Comparison of ENCODE assay signal across 13 mouse cellular contexts in the genomic region with DNA sequence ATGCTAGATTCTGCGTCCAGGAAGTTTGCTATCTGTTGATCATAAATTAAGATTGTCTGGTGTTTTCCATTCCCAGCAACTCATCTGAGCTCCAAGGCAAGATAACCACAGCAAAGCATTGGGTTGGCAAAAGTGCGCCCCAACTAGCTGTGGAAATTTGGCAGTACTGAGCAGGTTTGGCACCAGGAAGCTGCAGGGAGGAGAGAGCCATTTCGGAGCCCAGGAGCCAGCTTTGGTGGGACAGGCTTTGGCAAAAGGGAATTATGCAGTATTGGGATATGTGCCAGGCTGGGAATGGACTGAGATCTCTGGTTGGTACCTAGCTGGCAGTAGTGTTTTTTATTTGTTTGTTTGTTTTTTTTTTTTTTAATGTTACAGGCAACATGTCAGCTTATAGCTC.
"Had no signal": no experiment of that assay in that cellular context is flagged by ENCODE, and none has a peak within 500 bp of the region (broad histone marks: within the 10 kb centered on the region; RNA-seq: fewer than 3 reads in every experiment).

No protein-coding gene starts in this region.

- H3K27ac ChIP-seq: limb, embryonic 12.5 days; liver, embryonic 13.5 days; lung, embryonic 15.5 days; macrophage; midbrain, embryonic 12.5 days; stomach, postnatal 0 days had no signal

- H3K4me3 ChIP-seq: limb, embryonic 12.5 days; liver, embryonic 13.5 days; lung, embryonic 15.5 days; megakaryocyte, embryonic 14.5 days; midbrain, embryonic 12.5 days had no signal

- DNase-seq: kidney, postnatal 10 days; kidney, postnatal 4 days; liver; liver, embryonic 13.5 days; liver, postnatal 0 days; lung, postnatal 14 days; thymus, postnatal 14 days had no signal
